Mouse (Mus musculus): ENCODE measurements around the gene Gbf1. TPM values are rescaled to one million over a fixed set of nuclear protein-coding genes. Genes with fewer than 3 reads are reported as not detected.

Gene Gbf1
- polyA plus RNA-seq, 1 experiment: 21.7 TPM

DNA sequence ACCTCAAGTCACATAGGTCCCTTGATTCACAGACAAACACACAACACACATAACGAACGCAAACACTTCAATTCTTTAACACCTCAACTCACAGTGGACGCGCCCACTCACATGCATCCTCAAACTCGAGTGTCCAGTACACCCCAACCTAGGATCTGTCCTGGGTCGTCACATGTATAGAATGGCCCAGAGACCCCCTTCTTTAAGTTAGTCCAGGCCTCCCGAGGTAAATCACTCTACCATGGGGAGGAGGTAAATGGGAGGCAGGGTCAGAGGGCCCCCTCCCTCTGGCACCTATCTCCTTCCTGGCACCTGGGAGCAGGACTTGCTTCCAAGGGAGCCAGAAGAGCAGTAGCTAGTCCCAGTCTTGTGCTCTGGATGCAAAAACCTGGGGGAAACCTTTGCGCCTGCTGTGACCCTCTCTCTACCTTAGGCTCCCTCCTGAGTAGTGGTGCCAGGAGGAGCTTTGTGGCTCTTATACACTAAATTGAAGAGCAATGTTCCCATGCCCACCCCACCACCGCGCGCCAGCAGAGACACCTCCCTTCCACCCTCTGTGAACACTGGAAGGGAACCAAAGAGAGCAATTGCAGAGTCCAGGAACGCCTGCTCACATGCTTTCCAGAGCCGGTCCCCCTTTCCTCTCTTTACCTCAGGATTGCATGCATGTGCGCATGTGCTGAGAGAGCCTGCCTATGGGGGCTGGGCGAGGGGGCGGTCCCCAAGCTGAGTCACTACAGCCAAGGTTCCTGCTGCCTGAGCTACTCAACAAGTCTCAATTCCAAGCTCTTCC lies 166.5 kb downstream of the Gbf1 start:
- H3K4me3 ChIP-seq (ENCODE audit: insufficient read depth, low read depth, low read length): no peak overlapping the region
- H3K4me1 ChIP-seq (ENCODE audit: control insufficient read depth, insufficient read depth, insufficient read length, low read length): no peaks in the 10 kb centered on the region
- no peak overlapping the region for H3K27ac ChIP-seq (replicated peaks; ENCODE audit: low read depth, low read length)

DNA sequence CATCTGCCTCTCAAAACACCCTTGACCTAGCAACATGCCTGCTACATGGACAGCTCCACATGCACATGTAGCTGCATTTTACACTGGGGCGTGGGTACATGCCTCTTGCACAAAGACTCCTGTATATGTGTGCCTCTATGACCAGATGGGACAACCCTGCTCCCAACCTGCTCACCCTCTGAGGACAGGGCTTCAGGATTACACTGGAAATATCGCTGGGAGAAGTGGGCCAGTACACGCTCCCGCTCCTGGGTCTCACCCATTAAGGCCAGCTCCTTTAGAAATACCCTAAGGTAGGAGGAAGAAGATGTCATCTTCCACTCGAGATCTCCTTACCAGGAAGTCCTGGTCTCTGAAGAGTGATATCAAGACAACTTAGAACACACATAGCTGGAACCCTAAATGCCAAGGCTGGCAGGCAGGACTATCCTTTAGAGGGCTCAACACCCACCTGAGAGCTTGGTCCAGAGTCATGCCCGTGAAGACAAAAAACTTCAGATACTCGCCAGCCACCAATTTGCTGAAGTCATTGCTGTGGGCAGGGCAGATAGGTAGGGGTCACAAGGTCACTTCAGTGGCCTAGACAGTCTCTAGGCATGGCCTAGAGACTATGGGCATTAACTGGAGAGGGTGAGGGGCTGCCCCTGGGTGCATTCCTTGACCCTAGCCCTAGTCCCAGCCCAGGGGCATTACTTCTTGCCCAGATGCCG lies 167.9 kb downstream of the Gbf1 start:
- no peak overlapping the region for H3K4me3 ChIP-seq (ENCODE audit: insufficient read depth, low read depth, low read length)

DNA sequence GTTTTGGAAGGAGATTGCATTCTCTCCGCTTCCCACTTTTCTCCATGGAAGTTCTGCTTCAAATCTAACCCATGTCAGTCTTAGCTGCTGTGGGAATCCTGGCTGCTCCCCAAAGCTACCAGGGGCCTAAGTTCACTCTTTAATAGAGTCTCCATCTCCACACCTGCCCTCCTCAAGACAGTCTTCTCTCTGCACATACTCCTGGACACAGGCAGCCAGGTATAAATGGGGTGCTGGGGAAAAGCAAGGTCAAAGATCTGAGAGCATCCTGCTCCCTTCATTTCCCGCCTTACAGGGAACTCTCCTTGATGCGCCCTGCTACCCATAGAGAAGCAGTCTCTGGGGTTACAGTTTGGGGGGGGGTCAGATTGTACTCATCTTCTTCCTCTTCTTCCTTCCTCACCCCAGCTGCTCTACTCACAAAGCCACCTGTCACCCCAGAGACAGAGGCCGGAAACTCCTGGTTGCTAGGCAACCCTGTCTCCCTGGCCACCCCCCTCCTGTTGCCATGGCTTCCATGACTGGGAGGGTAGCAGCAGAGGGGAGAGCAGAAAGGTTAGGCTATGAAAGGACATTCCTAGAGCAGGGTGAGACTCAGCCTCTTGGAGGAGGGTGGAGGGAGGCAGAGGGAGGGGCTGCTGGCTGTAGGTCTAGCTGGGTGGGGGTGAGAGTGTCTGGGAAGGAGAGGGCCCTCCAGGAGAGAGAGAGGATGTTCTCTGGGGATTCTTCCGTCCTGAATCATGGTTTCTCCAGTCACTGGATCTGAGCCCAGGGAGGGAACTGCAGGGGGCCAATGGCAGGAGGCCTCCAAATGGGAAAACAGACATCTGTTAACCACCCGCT lies 169.0 kb downstream of the Gbf1 start:
- H3K27ac ChIP-seq (replicated peaks; ENCODE audit: low read depth, low read length): no peak overlapping the region
- H3K4me1 ChIP-seq (ENCODE audit: control insufficient read depth, insufficient read depth, insufficient read length, low read length): no peaks in the 10 kb centered on the region; the same call in 1 of the 2 replicates
- H3K4me3 ChIP-seq (ENCODE audit: insufficient read depth, low read depth, low read length): no peak overlapping the region

More for the DNA sequence above, 167.9 kb downstream of the Gbf1 start:
- Histone ChIP-seq H3K27ac (replicated peaks; ENCODE audit: low read depth, low read length) (no peak overlapping the region), H3K4me1 (ENCODE audit: control insufficient read depth, insufficient read depth, insufficient read length, low read length) (no peaks in the 10 kb centered on the region)

DNA sequence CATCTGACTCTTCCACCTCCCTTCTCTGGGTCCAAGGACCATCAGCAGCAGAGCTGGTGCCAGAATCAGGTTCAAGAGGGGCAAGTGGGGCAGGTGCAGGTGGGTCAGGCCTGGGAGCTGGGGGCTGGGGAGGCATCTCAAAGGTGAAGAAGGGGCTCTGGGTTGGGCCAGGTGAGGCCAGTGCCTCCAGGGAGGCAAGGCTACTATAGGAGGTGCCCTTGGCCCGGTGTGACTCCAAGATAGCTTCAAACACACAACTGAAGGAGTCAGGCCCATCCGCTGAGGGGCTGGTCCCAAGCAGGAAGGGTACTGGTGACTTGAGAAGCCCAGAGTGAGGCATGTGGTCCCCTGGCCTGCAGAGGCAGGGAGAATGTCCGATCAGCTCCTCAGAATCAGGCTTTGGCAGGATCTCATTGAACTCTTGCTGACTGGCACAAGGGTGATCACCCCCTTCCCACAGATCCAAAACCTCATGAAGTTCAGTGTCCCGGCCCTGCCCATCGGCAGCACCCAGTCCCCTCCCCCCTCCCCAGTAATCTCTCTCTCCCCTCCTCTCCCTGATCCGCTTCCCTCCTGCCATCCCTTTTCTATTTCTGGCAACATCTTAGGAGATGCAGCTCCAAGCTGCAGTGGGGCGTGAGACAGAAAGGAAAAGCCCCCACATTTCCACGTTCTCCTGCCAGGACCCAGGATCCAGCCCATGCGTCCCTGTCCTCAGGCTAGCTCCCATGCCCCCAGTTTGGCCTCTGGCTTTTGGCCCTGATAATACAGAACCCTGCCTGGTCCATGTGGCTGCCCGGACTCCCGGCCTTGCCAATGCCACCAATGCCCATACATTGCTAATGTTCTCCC lies 170.1 kb downstream of the Gbf1 start:
- H3K4me3 ChIP-seq (ENCODE audit: insufficient read depth, low read depth, low read length): no peak overlapping the region
- H3K4me1 ChIP-seq (ENCODE audit: control insufficient read depth, insufficient read depth, insufficient read length, low read length): peaks cover 4% of the 10 kb centered on the region; the same call in 1 of the 2 replicates
- no peak overlapping the region for H3K27ac ChIP-seq (replicated peaks; ENCODE audit: low read depth, low read length)

DNA sequence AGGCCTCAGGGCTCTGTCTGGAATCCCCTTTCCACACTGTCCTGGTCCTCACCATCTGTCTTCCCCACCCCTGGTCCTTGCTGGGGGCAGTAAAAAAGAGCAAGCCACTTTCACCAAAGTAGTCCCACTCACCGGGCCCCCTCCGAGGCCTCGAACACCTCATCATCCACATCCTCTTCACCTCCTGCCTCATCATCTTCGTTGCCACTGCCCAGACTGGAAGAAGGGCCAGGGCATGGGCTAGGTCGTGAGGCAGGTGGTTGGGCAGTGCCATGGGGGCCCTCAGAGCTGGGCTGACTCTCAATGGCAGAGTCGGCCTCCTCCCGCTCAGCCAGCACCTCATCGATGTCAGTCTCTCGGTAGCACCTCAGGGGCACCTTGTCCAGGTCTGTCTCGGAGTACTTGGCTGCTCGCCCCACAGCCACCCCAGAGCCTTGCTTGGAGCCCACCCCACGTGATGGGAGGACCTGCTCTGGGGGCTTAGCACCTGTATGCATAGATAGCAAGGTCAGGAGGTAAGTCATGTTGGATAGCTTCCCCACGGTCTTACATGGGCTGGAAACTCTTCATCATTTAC lies 170.8 kb downstream of the Gbf1 start:
- H3K27ac ChIP-seq (replicated peaks; ENCODE audit: low read depth, low read length): no peak overlapping the region
- no peak overlapping the region for H3K4me3 ChIP-seq (ENCODE audit: insufficient read depth, low read depth, low read length)
- peaks cover 4% of the 10 kb centered on the region; the same call in 1 of the 2 replicates for H3K4me1 ChIP-seq (ENCODE audit: control insufficient read depth, insufficient read depth, insufficient read length, low read length)

DNA sequence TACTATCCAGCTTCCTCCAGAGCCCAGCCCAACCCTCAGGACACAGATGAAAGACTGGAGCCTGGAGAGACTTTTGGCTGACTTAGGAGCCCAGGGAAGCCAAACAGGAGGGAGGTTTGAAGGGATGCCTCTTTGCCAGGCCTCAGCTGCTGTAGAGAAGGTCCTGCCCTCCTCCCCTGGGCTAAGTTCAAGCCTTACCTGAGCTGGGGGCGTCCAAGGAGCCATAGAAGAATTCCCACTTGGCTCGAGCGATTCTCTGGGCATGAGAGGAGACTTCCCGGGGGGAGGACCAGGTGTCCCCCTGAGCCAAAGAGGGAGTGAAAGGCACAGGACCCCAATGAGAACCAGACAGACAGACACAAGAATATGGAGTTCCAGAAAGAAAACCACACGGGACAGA lies 171.4 kb downstream of the Gbf1 start:
- Histone ChIP-seq H3K27ac (replicated peaks; ENCODE audit: low read depth, low read length) (no peak overlapping the region), H3K4me1 (ENCODE audit: control insufficient read depth, insufficient read depth, insufficient read length, low read length) (peaks cover 4% of the 10 kb centered on the region; the same call in 1 of the 2 replicates), H3K4me3 (ENCODE audit: insufficient read depth, low read depth, low read length) (no peak overlapping the region)

- Histone ChIP-seq H3K4me3 (ENCODE audit: insufficient read depth, low read depth, low read length) (no peak overlapping the region), H3K27ac (replicated peaks; ENCODE audit: low read depth, low read length) (no peak overlapping the region), H3K4me1 (ENCODE audit: control insufficient read depth, insufficient read depth, insufficient read length, low read length) (peaks cover 6% of the 10 kb centered on the region; the same call in 1 of the 2 replicates)
These were observed 172.1 kb downstream of the Gbf1 start for GRCm38 (mm10) chr19:46324366-46324765.

DNA sequence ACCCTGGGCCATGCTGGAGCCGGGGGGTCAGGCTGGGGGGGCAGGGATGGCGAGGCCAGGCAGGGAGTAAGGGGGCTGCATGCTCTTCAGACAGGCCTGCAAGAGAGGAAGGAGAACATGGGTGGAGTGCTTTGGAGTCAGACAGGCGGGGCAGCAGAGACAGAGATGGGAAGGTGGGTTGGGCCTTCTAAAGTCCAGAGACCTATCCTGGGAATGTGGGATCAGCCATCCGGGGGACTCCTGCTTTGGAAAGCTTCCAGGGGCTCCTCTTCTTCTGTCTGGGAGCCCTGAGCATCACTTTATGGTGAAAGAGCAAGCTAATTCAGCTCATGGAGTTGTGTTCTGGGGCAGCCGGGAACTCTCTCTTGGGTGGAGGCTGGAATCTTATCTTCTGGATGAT lies 172.6 kb downstream of the Gbf1 start:
- Histone ChIP-seq H3K4me3 (ENCODE audit: insufficient read depth, low read depth, low read length) (no peak overlapping the region), H3K27ac (replicated peaks; ENCODE audit: low read depth, low read length) (no peak overlapping the region), H3K4me1 (ENCODE audit: control insufficient read depth, insufficient read depth, insufficient read length, low read length) (peaks cover 7% of the 10 kb centered on the region; the same call in 1 of the 2 replicates)

GRCm38 (mm10) chr19:46326019-46326755 lies 173.9 kb downstream of the Gbf1 start:
- Histone ChIP-seq H3K4me1 (ENCODE audit: control insufficient read depth, insufficient read depth, insufficient read length, low read length) (peaks cover 7% of the 10 kb centered on the region; the same call in 1 of the 2 replicates), H3K4me3 (ENCODE audit: insufficient read depth, low read depth, low read length) (peak overlapping the region; percentile 75; the same call in 1 of the 2 replicates), H3K27ac (replicated peaks; ENCODE audit: low read depth, low read length) (no peak overlapping the region)

- Histone ChIP-seq H3K27ac (replicated peaks; ENCODE audit: low read depth, low read length) (0 out of 2 replicates have a peak within 1 kb of the TSS, but pooled peaks have one; percentile 6), H3K4me3 (ENCODE audit: insufficient read depth, low read depth, low read length) (peak within 1 kb of the TSS; percentile 75), H3K4me1 (ENCODE audit: control insufficient read depth, insufficient read depth, insufficient read length, low read length) (peaks cover 7% of the 10 kb centered on the region; the same call in 1 of the 2 replicates)
These were observed 174.5 kb downstream of the Gbf1 start, which contains the start of gene Psd for GRCm38 (mm10) chr19:46326756-46327305. Gene Psd (minus strand): TSS chr19:46327156.

DNA sequence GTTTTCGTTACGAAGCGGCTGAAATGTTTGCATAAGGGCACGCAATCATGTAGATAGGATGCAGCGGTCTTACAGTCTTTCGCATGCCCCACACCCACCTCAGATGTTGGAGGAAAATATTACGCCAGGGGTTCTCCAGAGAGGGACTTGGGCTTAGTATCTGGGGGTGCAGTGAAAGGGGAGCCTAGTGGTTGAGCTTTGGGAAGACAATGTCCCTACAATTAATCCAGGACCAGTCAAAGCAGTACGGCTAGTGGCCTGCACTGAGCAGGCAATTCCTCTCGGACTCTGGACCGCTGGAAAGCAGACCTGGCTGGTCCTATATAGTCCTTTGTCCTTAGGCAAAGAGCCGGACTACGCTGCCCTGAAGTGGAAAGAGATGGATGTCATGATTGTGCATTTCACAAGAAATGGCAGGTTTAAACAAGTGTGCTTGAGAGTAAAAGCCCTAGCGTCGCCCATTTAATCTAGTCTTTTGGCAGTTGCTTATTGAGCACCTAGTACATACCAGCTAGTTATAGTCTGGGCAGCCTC lies 175.3 kb downstream of the Gbf1 start:
- Histone ChIP-seq H3K27ac (replicated peaks; ENCODE audit: low read depth, low read length) (0 out of 2 replicates have a peak overlapping the region, but pooled peaks have one; percentile 6), H3K4me1 (ENCODE audit: control insufficient read depth, insufficient read depth, insufficient read length, low read length) (peaks cover 7% of the 10 kb centered on the region; the same call in 1 of the 2 replicates), H3K4me3 (ENCODE audit: insufficient read depth, low read depth, low read length) (peak overlapping the region; percentile 75)

GRCm38 (mm10) chr19:46328081-46329030 lies 176.0 kb downstream of the Gbf1 start, which contains the start of gene Fbxl15:
Gene Fbxl15 (plus strand): TSS chr19:46328184.
- H3K4me3 ChIP-seq (ENCODE audit: insufficient read depth, low read depth, low read length): peak within 1 kb of the TSS; percentile 75
- peak within 1 kb of the TSS; percentile 85 for H3K27ac ChIP-seq (replicated peaks; ENCODE audit: low read depth, low read length)
- H3K4me1 ChIP-seq (ENCODE audit: control insufficient read depth, insufficient read depth, insufficient read length, low read length): peaks cover 7% of the 10 kb centered on the region; the same call in 1 of the 2 replicates

Data from brown adipose tissue, adult 24 weeks (tissue).